Mouse (Mus musculus): ENCODE data around the gene Olfr1036.
"Not testable (repeated sequence)": the region's sequence is repeated elsewhere in the genome, so short reads cannot be mapped to it uniquely, and the experiment has no call there.

Gene Olfr1036

DNA sequence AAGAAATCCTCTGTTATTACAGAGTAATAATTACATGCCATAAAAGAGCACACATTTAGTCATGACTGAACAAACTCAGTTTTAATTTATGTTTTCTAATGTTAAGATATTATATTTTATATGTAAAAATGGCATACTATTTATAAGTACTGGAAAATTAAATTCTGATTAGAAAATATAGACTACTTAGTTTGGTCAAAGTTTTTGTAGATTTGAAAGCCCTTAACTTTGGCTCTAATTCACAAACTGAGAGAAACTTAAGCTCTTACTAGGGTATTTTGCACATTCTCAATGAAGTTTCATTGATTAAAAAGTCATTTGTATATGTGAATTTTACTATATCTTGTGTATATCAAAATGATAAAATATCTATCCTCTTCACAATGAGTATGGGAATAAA is at the start of gene Olfr1036:
Gene Olfr1036, plus strand, starts transcription at position 301 of the 400 bp plus-strand sequence.
- DNase-seq = not testable (repeated sequence)

DNA sequence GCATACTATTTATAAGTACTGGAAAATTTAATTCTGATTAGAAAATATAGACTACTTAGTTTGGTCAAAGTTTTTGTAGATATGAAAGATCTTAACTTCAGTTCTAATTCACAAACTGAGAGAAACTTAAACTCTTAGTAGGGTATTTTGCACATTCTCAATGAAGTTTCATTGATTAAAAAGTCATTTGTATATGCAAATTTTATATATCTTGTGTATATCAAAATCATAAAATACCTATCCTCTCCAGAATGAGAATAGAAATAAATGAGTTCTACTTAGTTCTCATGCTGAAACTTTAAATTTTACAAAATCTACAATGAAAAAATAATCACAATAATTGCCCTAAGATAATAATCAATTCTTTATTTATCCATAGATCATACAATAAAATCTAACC is 28.2 kb upstream of the Olfr1036 start, which contains the start of gene Olfr1034:
Gene Olfr1034, plus strand, starts transcription at position 301 of the 400 bp plus-strand sequence.
- DNase-seq = no peak

DNA sequence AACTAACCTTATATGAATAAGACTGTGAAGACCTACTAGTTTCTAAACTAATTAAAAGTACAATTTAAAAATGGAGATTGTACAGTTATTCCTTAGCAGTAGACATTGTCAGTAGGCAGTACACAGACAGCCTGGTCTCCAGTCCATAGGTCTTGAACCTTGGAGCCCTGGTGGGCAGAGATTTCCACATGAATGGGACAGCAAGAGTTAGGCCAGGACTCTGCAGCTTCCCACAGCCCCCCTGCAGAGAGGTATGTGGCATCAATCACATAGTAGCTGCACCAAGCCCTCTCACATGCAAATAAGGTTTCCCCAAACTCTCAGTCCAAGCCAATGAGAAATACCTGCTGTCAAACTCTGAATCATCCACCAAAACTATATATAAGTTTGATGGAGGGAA is 23.0 kb upstream of the Olfr1036 start:
- DNase-seq = not testable (repeated sequence)

DNA sequence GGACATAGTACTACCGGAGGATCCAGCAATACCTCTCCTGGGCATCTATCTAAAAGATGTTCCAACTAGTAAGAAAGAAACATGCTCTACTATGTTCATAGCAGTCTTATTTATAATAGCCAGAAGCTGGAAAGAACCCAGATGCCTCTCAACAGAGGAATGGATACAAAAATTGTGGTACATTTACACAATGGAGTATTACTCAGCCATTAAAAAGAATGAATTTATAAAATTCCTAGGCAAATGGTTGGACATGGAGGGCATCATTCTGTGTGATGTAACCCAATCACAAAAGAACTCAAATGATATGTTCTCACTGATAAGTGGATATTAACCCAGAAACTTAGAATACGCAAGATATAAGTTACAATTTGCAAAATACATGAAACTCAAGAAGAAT is 10.0 kb upstream of the Olfr1036 start:
- DNase-seq = not testable (repeated sequence)

DNA sequence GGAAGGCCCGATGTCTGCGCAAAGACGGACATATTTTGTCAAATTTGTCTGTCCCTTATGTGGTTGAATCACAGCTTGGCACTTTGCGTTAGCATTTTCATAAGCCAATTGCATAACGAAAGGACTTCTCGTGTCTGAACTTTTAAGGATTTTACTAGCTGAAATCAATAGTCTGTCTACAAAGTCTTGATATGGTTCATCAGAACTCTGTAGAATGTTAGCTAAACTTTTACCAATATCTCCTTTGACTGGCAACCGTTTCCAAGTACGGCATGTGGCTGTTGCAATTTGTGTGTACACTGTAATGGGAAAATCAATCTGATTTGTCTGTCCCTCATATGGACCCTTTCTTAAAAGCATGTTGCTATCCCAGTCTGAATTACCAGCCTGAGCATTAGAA is 3.6 kb upstream of the Olfr1036 start:
- no peak for DNase-seq

DNA sequence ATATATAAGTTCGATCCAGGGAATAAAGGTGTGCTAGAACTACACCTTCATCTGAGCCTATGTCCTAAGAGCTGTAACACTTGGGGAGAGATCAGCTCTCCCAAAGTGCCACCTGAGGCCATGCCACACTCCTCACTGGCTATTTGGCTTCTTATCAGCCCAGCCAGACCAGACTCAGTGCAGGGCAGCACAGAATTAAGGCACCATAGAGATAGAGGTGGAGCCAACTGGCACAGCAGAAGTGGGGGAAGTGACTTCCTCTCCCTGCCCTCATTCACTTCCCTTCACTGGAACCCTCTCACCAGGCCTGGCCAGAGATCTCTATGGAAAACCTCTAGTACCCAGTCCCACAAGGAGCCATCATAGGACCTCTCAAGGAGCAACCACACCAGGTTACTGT is 6.7 kb downstream of the Olfr1036 start:
- DNase-seq = not testable (repeated sequence)

DNA sequence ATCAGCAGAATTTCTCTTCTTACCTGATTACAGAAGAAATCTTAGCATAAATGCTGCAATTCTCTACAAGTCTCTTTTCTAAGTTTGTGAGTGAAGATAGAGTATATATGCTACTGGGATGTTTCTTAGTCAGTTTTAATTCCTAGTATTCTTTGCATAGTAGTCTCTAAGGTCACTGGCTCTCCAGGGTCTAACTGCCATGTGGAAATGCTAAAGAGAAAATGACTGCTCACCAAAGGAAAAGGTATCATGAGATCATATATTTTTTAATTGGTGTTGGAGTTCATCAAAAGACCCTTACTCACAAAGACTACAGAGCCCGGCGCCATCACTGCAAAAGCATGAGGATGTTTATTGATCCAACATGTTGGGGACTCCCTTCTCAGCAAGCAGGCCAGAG is 13.5 kb downstream of the Olfr1036 start, which contains the start of gene Olfr1037:
Gene Olfr1037, minus strand, starts transcription at position 101 of the 400 bp plus-strand sequence.
- no peak for DNase-seq

Measured in thymus, adult 18-20 months (tissue).